Mouse (Mus musculus): ENCODE measurements around the gene Aff2. TPM values are rescaled to one million over a fixed set of nuclear protein-coding genes. Genes with fewer than 3 reads are reported as not detected.

The Aff2 gene
- polyA plus RNA-seq, 1 experiment from 2014 or later = 2.5 TPM

GRCm38 (mm10) chrX:69663038-69663437, 302.9 kb downstream of the Aff2 start:
- H3K4me3 ChIP-seq (ENCODE audit: low read length) = no peak overlapping the region
- WGBS = 82% methylated on average over 2 of the region's 2 CpGs
- H3K4me1 ChIP-seq (ENCODE audit: control insufficient read depth, insufficient read depth, low read length) = no peaks in the 10 kb centered on the region
- no peak overlapping the region for H3K9ac ChIP-seq (ENCODE audit: low read depth, low read length)
- H3K4me2 ChIP-seq (replicated peaks; ENCODE audit: low read depth, low read length) = no peak overlapping the region
- H3K27me3 ChIP-seq (ENCODE audit: control insufficient read depth, insufficient read depth, low read length) = no peaks in the 10 kb centered on the region
- ATAC-seq (ENCODE audit: low FRiP score, low TSS enrichment) = no peak
- H3K9me3 ChIP-seq (ENCODE audit: control insufficient read depth, low read length) = no peaks in the 10 kb centered on the region
- no peaks in the 10 kb centered on the region for H3K36me3 ChIP-seq (ENCODE audit: control insufficient read depth, insufficient read depth, low read length)
- H3K27ac ChIP-seq (ENCODE audit: low read depth, low read length) = no peak overlapping the region

GRCm38 (mm10) chrX:69666145-69666677, 306.1 kb downstream of the Aff2 start:
- H3K4me3 ChIP-seq (ENCODE audit: low read length) = no peak overlapping the region
- H3K27ac ChIP-seq (ENCODE audit: low read depth, low read length) = no peak overlapping the region
- no peaks in the 10 kb centered on the region for H3K27me3 ChIP-seq (ENCODE audit: control insufficient read depth, insufficient read depth, low read length)
- H3K4me1 ChIP-seq (ENCODE audit: control insufficient read depth, insufficient read depth, low read length) = no peaks in the 10 kb centered on the region
- no peak overlapping the region for H3K4me2 ChIP-seq (replicated peaks; ENCODE audit: low read depth, low read length)
- no peaks in the 10 kb centered on the region for H3K9me3 ChIP-seq (ENCODE audit: control insufficient read depth, low read length)
- H3K9ac ChIP-seq (ENCODE audit: low read depth, low read length) = no peak overlapping the region
- H3K36me3 ChIP-seq (ENCODE audit: control insufficient read depth, insufficient read depth, low read length) = no peaks in the 10 kb centered on the region
- no peak for ATAC-seq (ENCODE audit: low FRiP score, low TSS enrichment)
- 67% methylated on average over 3 of the region's 3 CpGs for WGBS

GRCm38 (mm10) chrX:69675691-69676090, 315.6 kb downstream of the Aff2 start:
- WGBS = 92% methylated on average over 1 of the region's 1 CpGs
- H3K27me3 ChIP-seq (ENCODE audit: control insufficient read depth, insufficient read depth, low read length) = no peaks in the 10 kb centered on the region
- ATAC-seq (ENCODE audit: low FRiP score, low TSS enrichment) = no peak
- H3K36me3 ChIP-seq (ENCODE audit: control insufficient read depth, insufficient read depth, low read length) = no peaks in the 10 kb centered on the region
- H3K9me3 ChIP-seq (ENCODE audit: control insufficient read depth, low read length) = no peaks in the 10 kb centered on the region
- no peak overlapping the region for H3K4me2 ChIP-seq (replicated peaks; ENCODE audit: low read depth, low read length)
- no peak overlapping the region for H3K4me3 ChIP-seq (ENCODE audit: low read length)
- no peak overlapping the region for H3K9ac ChIP-seq (ENCODE audit: low read depth, low read length)
- no peaks in the 10 kb centered on the region for H3K4me1 ChIP-seq (ENCODE audit: control insufficient read depth, insufficient read depth, low read length)
- H3K27ac ChIP-seq (ENCODE audit: low read depth, low read length) = no peak overlapping the region

GRCm38 (mm10) chrX:69698840-69699239, 338.7 kb downstream of the Aff2 start:
- no peaks in the 10 kb centered on the region for H3K4me1 ChIP-seq (ENCODE audit: control insufficient read depth, insufficient read depth, low read length)
- H3K27me3 ChIP-seq (ENCODE audit: control insufficient read depth, insufficient read depth, low read length) = no peaks in the 10 kb centered on the region
- no peak overlapping the region for H3K27ac ChIP-seq (ENCODE audit: low read depth, low read length)
- ATAC-seq (ENCODE audit: low FRiP score, low TSS enrichment) = no peak
- 58% methylated on average over 4 of the region's 4 CpGs for WGBS
- H3K36me3 ChIP-seq (ENCODE audit: control insufficient read depth, insufficient read depth, low read length) = no peaks in the 10 kb centered on the region
- no peak overlapping the region for H3K4me2 ChIP-seq (replicated peaks; ENCODE audit: low read depth, low read length)
- H3K9ac ChIP-seq (ENCODE audit: low read depth, low read length) = no peak overlapping the region
- H3K9me3 ChIP-seq (ENCODE audit: control insufficient read depth, low read length) = no peaks in the 10 kb centered on the region
- H3K4me3 ChIP-seq (ENCODE audit: low read length) = no peak overlapping the region

- no peak for ATAC-seq (ENCODE audit: low FRiP score, low TSS enrichment)
- Histone ChIP-seq H3K4me2 (replicated peaks; ENCODE audit: low read depth, low read length) (no peak overlapping the region), H3K36me3 (ENCODE audit: control insufficient read depth, insufficient read depth, low read length) (no peaks in the 10 kb centered on the region), H3K9me3 (ENCODE audit: control insufficient read depth, low read length) (no peaks in the 10 kb centered on the region), H3K4me1 (ENCODE audit: control insufficient read depth, insufficient read depth, low read length) (no peaks in the 10 kb centered on the region), H3K4me3 (ENCODE audit: low read length) (no peak overlapping the region), H3K27ac (ENCODE audit: low read depth, low read length) (no peak overlapping the region), H3K9ac (ENCODE audit: low read depth, low read length) (no peak overlapping the region), H3K27me3 (ENCODE audit: control insufficient read depth, insufficient read depth, low read length) (no peaks in the 10 kb centered on the region)
- 62% methylated on average over 3 of the region's 3 CpGs for whole genome bisulfite sequencing
These were observed 378.9 kb downstream of the Aff2 start for GRCm38 (mm10) chrX:69738972-69739371.

- ATAC-seq (ENCODE audit: low FRiP score, low TSS enrichment) = no peak
- H3K4me2 ChIP-seq (replicated peaks; ENCODE audit: low read depth, low read length) = no peak overlapping the region
- no peak overlapping the region for H3K27ac ChIP-seq (ENCODE audit: low read depth, low read length)
- no peaks in the 10 kb centered on the region for H3K4me1 ChIP-seq (ENCODE audit: control insufficient read depth, insufficient read depth, low read length)
- no peaks in the 10 kb centered on the region for H3K27me3 ChIP-seq (ENCODE audit: control insufficient read depth, insufficient read depth, low read length)
- no peak overlapping the region for H3K4me3 ChIP-seq (ENCODE audit: low read length)
- H3K9me3 ChIP-seq (ENCODE audit: control insufficient read depth, low read length) = no peaks in the 10 kb centered on the region
- WGBS = 66% methylated on average over 3 of the region's 3 CpGs
- H3K36me3 ChIP-seq (ENCODE audit: control insufficient read depth, insufficient read depth, low read length) = no peaks in the 10 kb centered on the region
- no peak overlapping the region for H3K9ac ChIP-seq (ENCODE audit: low read depth, low read length)
These were observed 385.0 kb downstream of the Aff2 start for GRCm38 (mm10) chrX:69744962-69745597.

GRCm38 (mm10) chrX:69801890-69802439, 441.9 kb downstream of the Aff2 start:
- WGBS = 84% methylated on average over 2 of the region's 2 CpGs
- ATAC-seq (ENCODE audit: low FRiP score, low TSS enrichment) = no peak
- H3K36me3 ChIP-seq (ENCODE audit: control insufficient read depth, insufficient read depth, low read length) = no peaks in the 10 kb centered on the region
- H3K4me1 ChIP-seq (ENCODE audit: control insufficient read depth, insufficient read depth, low read length) = no peaks in the 10 kb centered on the region
- no peak overlapping the region for H3K4me3 ChIP-seq (ENCODE audit: low read length)
- no peak overlapping the region for H3K4me2 ChIP-seq (replicated peaks; ENCODE audit: low read depth, low read length)
- no peak overlapping the region for H3K9ac ChIP-seq (ENCODE audit: low read depth, low read length)
- no peaks in the 10 kb centered on the region for H3K27me3 ChIP-seq (ENCODE audit: control insufficient read depth, insufficient read depth, low read length)
- H3K27ac ChIP-seq (ENCODE audit: low read depth, low read length) = no peak overlapping the region
- no peaks in the 10 kb centered on the region for H3K9me3 ChIP-seq (ENCODE audit: control insufficient read depth, low read length)

GRCm38 (mm10) chrX:69802481-69802880, 442.4 kb downstream of the Aff2 start:
- 85% methylated on average over 3 of the region's 3 CpGs for WGBS
- Histone ChIP-seq H3K4me3 (ENCODE audit: low read length) (no peak overlapping the region), H3K36me3 (ENCODE audit: control insufficient read depth, insufficient read depth, low read length) (no peaks in the 10 kb centered on the region), H3K9ac (ENCODE audit: low read depth, low read length) (no peak overlapping the region), H3K4me1 (ENCODE audit: control insufficient read depth, insufficient read depth, low read length) (no peaks in the 10 kb centered on the region), H3K27ac (ENCODE audit: low read depth, low read length) (no peak overlapping the region), H3K9me3 (ENCODE audit: control insufficient read depth, low read length) (no peaks in the 10 kb centered on the region), H3K4me2 (replicated peaks; ENCODE audit: low read depth, low read length) (no peak overlapping the region), H3K27me3 (ENCODE audit: control insufficient read depth, insufficient read depth, low read length) (no peaks in the 10 kb centered on the region)
- ATAC-seq (ENCODE audit: low FRiP score, low TSS enrichment) = no peak

- H3K4me1 ChIP-seq (ENCODE audit: control insufficient read depth, insufficient read depth, low read length) = no peaks in the 10 kb centered on the region
- H3K4me2 ChIP-seq (replicated peaks; ENCODE audit: low read depth, low read length) = no peak overlapping the region
- no peak overlapping the region for H3K27ac ChIP-seq (ENCODE audit: low read depth, low read length)
- no peaks in the 10 kb centered on the region for H3K36me3 ChIP-seq (ENCODE audit: control insufficient read depth, insufficient read depth, low read length)
- H3K9me3 ChIP-seq (ENCODE audit: control insufficient read depth, low read length) = no peaks in the 10 kb centered on the region
- WGBS = 86% methylated on average over 4 of the region's 4 CpGs
- no peaks in the 10 kb centered on the region for H3K27me3 ChIP-seq (ENCODE audit: control insufficient read depth, insufficient read depth, low read length)
- no peak for ATAC-seq (ENCODE audit: low FRiP score, low TSS enrichment)
- no peak overlapping the region for H3K9ac ChIP-seq (ENCODE audit: low read depth, low read length)
- no peak overlapping the region for H3K4me3 ChIP-seq (ENCODE audit: low read length)
These were observed 451.7 kb downstream of the Aff2 start for GRCm38 (mm10) chrX:69811798-69812197.
